Mouse (Mus musculus): ENCODE data around the gene Sox13.

- TF ChIP-seq CTCF (IDR thresholded peaks at IDR 0.05; ENCODE audit: control insufficient read depth, insufficient read depth, insufficient replicate concordance, low read depth, low read length) (no peak), POLR2A (IDR thresholded peaks at IDR 0.05; ENCODE audit: control insufficient read depth, low read depth, low read length) (no peak)
Observed at GRCm38 (mm10) chr1:133412941-133413340, 11.2 kb downstream of the Sox13 start.

All from testis, adult 2 months (tissue).